Mouse (Mus musculus) R1 (cell line): ENCODE data around the gene 4921539E11Rik.

Source experiments
- DNase-seq: peaks from one replicate; pipeline ENCODE4 v3.0.0-alpha.2; 2018; ENCODE audit warnings: low read depth, low spot score

4921539E11Rik gene

DNA sequence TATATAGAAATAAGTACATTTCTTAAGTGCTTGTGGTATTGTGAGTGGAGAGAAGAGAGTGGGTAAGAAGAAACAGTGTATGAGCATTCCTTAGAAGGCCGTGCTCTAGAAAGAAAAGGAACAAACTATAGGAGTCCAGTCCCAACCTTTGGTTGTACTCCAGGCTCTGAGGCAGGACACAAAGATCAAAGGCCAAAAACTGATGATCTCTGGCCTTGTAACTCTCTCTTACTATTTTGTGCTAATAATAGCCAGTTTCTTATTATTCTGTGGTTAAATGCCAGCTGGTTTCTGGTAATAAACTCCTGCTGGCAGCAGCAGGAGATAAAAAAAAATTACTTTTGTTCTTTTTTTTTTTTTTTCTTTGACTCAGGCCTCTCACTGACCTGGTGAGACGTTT, 58.5 kb downstream of the 4921539E11Rik start:
- no peak for DNase-seq

DNA sequence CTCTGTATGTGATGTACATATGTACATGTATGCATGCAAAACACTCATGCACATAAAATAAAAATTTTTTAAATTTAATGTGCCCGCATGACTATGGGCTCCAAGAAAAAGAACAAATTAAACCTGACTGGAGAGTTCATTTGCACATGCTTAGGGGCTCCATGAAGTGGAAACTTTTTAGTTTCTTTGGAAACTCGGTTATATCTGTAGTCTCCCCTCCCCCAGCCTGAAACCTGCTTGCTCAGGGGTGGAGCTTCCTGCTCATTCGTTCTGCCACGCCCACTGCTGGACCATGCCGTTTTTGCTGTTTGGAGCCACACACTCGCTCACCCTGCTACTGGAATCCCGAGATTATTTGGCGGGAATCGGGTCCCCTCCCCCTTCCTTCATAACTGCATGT, 67.8 kb downstream of the 4921539E11Rik start:
- no peak for DNase-seq

DNA sequence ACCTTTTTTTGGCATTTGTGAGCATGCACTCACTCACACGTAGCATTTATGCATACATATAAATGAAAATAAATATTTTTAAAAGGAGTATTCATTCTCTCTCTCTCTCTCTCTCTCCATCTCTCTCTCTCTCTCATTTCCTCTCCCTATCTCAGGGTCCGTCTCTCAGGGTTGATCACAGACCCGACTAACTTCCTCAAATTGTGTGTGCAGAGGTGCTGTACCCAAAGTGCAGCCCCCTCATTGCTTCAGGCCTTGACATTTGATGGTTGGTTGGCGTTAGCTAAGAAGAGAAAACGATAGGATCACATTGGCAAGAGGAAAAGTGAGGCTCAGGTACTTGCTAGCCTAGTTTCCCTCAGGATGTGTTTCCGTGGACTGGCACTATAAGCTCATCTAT, 68.9 kb downstream of the 4921539E11Rik start:
- DNase-seq, result no peak

DNA sequence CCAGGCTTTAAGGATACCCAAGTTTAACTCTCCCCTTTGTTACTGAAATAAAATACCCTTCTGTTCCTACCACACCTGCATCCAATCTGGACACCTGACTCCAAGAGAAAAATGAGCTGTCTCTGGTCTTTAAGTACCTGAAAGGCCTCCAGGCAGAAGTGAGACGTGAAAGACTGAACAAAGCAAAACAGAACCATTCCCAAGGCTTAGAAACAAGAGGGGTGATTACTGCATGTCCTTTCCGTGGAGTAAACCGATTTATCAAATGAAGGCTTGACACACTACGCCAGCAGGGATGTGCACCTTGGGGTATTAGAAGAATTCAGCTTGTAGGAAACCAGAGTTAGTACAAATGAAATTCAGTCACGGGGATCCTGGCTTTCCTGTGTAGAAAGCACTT, 71.7 kb downstream of the 4921539E11Rik start:
- DNase-seq, result no peak

DNA sequence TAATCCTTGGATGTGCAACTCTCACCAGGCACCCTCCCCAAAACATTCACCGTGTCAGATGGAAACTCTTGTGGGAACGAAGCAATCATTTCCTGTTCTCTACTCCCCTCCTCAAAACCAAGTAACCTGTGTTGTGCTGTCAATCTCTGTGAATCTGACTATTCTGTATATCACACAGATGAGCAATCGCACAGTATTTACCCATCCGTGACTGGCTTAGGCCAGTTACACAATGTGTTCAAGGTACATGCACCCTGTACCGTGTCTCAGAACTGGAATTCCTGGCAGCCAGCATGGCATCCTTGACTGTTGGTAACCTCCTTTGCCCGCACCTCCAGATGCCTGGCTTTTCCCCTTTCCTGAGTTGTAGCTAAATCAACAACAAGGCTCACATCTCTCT, 74.6 kb downstream of the 4921539E11Rik start:
- no peak for DNase-seq

DNA sequence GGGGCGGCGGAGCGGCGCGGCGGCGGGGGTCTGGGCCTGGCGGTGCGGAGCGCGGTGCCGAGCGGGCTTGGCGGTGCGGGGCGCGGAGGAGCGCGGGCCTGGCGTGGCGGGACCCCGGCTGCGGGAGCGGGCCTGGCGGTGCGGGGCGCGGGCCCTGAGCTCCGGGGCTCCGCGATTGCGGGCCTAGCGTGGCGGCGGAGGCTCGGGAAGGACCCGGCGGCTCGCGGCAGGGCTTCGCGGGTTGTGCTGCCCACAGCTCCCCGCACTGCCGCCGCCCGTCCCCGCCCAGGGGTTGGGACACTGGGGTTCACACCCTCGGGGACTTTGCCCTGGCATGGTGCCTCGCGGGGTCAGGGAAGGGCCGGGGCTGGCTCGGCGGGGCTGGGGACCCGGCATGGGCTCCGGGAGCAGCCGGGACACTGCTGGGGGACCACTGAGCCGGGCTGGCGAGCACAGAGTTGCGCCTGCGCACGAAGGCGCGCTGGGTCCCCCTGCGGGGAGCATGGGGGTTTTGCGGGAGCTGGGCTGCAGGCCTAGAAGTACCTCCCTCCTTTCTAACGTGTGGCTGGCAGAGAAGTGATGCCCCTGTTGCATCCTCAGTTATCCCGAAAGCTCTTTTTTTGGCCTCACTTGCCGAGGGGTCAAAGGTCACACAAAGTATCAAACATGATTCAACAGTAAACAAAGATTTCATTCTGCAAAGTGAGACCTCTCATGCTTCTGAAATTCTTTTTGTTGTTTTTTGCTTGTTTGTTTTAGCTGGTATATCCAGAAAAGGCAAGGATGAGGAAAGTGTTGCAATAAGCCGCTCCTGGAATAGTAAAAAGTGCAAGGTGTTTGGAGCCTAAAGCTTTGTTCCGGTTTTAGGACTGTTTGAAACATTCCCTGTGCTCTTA, 75.5 kb downstream of the 4921539E11Rik start, which contains the start of gene Slc35d1:
TSS of gene Slc35d1 (minus strand) at position 240 of the 896 bp plus-strand sequence.
- DNase-seq, result peak; percentile 83

DNA sequence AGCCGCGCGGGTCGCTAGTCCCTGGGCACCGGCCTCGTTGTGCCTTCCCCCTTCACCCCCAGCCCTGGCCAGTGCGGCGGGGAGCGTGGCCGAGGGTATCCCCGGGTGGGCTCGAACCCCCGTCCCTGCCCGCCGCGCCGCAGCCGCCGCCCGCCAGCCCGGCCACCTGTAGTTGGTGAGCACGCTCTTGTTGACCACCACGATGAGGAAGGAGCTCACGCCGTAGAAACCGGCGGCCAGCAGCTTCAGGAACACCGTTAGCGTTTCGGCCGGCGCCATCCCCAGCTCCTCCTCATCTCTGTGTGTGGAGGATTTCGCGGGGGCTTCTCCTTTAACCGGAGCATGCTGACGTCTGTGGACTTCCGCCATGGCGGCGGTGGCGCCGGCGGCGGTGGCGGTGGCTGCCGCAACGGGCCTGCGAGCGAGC, 76.2 kb downstream of the 4921539E11Rik start:
- peak; percentile 61 for DNase-seq

DNA sequence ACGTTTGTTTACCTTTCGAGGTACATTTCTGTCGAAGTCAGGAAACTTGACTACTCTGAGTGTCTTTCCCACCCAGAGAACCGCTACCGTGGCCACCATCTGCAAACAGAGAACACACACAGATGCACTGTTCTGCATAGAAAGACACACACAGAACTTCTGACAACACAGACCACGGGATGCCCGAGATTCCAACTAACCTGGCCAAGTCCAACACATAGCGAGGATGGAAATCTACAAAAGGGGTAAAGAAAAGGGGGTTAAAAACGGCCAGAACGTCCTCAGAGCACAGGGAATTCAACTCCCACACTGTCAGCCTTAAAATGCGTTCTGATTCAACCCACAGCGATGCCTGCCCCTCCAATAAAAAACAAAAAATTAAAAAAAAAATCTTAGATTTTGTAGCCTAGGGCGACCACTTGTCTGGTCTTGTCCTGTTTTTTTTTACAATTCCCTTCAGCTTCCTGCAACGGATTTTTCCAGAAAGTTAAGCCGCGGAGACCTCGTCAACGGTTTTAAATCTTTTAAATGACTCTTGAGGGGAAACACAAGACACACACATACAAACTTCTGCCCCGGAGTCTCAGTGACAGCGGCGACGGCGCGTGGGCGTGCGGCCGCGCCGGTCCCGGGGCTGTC, 76.7 kb downstream of the 4921539E11Rik start:
- no peak for DNase-seq

DNA sequence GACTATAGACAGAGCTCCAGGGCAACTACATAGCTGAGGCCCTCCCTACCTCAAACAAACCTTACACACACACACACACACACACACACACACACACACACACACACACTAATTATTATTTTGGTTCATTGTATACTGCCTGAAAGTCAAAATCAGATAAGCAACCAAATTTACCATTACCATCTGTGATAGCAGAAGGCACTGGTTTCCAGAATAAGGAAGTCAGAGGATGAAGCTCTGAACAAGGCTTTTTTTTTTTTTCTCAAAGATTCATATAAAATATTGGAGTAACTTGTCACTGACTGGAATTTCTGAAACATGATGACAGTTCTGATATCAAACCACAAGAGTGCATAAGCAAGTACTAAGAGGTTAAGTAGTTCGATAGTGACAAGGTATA, 82.1 kb downstream of the 4921539E11Rik start:
- no peak for DNase-seq

DNA sequence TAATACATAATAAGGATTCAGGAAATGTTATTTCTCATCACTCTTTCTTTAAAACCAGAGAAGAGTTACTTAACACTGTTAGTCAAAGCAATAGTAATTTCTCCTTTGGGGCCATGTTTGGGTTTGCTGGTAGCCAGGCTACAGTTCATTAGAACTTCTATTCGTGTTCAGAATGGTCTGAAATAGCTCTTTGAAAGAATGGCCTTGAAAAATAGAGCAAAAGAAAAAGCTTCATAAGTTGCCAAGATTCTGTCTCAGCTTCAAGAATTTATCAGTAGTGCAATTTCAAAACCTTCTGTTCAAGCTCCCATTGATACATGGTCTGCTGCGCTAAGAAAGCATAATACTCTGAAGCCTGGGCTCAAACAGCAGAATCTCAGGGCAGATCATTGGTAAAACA, 87.0 kb downstream of the 4921539E11Rik start:
- no peak for DNase-seq

DNA sequence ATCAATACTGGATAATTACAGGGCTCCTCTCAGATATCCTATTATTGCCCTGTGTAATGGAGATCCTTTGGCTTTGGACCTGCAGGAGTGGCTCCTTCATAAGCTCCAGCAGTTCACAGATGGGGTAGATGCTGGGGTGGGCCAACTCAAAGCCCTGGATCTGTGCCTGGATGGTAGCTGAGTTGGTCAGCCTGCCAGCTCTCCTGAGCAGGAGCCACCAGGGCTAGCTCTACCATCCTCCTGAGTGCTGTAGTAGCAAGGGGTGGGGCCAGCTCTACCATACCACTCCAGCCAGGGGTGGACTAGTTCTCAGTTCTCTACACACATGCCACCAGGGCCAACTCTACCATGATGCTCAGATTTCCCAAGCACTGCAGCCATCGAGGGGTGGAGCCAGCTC, 90.6 kb downstream of the 4921539E11Rik start:
- DNase-seq, result no peak

DNA sequence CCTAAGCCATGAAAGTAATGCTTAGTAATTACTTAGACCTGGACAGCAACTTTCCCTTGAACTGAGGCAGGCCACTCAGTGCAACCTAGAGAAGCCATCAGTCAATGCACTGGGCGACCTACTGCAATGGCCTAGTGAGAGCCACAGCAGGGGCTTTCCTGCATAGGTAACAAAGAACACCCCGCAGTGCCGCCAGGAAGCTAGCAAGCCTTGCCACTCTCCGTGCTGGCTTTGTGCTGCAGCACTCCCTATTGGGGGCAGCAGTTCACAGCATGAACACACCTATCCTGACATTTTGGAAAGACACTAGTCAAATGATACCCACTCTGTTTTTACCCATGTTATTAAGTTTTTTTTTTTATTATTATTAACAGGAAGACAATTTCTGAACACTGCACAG, 91.6 kb downstream of the 4921539E11Rik start:
- peak; percentile 35 for DNase-seq

DNA sequence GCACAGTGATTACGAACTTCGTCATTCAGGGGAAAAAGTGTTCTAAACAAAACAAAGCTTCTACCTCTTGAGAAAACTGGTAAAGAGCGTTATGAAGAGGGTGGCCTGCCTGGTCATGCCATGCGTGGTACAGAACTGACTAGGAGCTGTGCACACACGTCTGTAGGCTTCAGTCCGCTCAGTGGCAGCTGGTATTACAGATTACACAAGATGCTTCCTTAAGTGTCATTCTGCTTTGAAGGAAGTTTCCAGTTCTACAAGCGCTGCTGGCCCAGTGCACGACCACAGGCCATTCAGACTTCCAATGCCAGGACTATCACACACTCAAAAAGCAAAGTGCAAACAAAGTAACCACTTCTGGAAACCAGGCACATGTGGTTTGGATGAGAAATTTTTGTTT, 93.3 kb downstream of the 4921539E11Rik start:
- DNase-seq, result no peak

DNA sequence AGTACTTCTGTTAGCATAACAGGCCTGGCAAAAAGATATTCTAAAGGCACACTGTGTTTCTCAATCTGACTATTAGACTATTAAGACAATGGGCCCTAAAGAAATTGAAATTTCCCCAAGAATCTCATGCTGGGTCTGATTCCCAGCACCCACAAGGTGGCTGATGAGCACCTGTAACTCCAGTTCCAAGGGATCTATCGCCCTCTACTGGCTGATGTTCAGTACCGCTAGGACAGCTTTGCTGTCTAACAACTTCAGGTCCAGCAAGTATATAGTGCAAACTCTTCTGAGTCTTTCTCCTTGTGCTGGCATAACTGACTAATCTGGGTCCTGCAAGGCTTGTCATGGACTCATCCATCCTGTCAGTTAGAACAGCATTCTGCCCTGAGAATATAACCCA, 98.2 kb downstream of the 4921539E11Rik start:
- peak; percentile 79 for DNase-seq

DNA sequence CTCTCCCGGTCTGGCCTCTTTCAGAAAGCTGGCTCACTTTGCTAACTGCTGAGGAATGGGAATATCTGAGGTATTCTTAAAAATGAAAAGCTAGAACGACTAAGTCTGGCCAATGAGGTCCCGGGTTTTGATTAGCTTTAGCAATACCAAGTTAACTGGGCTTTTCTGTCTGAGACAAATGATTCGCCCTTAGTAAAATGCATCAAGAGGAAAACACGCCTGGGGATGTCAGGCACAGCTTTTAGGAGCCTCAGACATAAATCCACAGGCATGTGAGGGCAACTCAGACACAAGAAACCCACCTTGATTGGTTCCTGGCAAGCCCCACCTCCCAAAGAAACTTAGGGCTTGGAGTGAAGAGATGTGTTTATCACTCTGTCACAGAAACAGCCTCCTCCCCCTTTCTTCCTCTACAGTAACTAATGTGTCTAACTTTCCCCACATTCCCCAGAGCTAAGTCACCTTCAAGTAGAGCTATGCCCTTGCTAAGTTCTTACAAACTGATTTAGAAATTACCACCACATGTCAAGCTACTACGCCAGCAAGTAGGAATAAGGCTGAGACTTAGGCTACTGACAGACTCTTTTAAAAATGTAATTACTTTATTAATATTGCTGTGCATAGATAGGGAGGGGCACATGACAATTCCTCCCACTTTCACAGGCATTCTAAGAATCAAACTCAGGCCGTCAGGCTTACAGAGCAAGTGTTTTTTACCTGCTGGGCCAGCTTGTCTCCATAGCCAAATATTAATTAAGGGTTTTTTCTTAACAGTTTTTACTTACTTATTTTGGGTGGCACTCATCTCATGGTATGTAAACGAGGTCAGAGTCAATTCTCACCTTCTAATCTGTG, 101.7 kb downstream of the 4921539E11Rik start:
- no peak for DNase-seq
